Mouse (Mus musculus): ENCODE data around the gene Cd300a. TPM values are rescaled to one million over a fixed set of nuclear protein-coding genes. Genes with fewer than 3 reads are reported as not detected.
A peak's percentile ranks its signal among the peaks of the same experiment; 100 is the strongest.

Cd300a gene
- total RNA-seq, 2 experiments from 2014 or later: 0.50 to 0.66 TPM

DNA sequence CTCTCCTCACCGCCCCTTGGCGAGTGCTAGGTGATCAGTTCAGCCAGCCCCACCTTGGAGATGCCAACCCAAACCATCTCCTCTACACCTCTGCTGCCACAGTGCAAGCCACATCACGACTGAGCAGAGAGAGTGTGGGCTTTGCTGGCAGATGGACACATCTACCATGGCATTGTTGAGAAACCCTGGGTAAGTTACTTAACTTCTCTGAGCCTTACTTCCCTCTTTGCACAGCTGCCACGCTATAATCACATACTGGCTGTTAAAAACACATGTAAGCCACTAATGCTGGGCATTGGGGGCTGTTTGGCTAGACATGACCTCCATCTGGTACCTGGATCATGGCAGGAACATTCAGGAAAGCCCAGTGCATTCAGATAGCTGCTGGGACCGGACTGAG, 41.2 kb downstream of the Cd300a start:
- DNase-seq: no peak
- TF ChIP-seq CTCF (IDR thresholded peaks at IDR 0.05): no peak
- Histone ChIP-seq H3K4me3 (no peak overlapping the region), H3K27ac (no peak overlapping the region)
- intact Hi-C loops (cut with DNase I): no loop called here

DNA sequence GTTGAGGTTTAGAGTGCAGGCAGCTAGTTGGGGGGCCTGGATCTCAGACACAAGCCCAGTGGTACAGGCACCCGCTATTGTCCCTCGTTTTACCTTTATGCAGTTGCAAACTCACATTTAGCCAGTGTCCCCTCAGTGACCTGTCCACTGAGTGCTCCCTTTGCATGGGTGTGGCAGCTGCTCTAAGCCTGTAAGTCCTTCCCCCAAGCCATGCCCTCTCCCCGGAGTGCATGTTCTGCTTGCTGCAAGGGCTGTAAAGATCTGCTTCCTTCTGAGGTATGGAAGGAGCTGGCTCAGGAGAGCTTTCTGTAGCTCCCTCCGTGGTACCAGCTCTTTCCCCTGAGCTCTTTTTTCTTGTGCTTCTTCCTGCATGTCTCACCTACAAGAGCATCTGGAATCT, 43.8 kb downstream of the Cd300a start:
- intact Hi-C loops (cut with DNase I): no loop called here
- H3K27ac ChIP-seq: no peak overlapping the region
- DNase-seq: no peak
- peak overlapping the region; percentile 36 for H3K4me3 ChIP-seq
- TF ChIP-seq CTCF (IDR thresholded peaks at IDR 0.05): no peak

DNA sequence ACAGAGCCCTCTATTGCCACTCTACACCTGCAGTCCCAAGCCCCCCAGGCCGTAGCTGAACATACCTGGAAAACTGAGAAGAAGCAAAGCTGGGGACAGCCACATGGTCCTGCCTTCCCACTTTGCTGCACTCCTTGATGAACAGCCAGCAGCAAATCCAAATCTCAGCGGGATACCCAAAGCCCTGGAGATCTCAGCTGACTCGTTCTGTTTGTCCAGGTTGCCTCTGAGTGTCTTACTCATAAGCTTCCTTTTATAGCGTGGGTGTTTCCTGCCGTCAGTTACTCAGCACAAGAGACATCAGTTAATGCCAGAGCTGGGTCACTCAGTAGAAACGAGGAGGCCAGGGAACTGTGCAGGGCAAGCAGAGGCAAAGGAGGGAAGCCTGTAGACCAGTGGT, 44.3 kb downstream of the Cd300a start, which contains the start of gene Cd300lb:
Gene Cd300lb (minus strand): TSS at position 243 of the 400 bp plus-strand sequence.
- peak within 1 kb of the TSS; percentile 36 for H3K4me3 ChIP-seq
- TF ChIP-seq CTCF (IDR thresholded peaks at IDR 0.05): no peak

More for the DNA sequence above, 44.3 kb downstream of the Cd300a start, which contains the start of gene Cd300lb:
- intact Hi-C loops (cut with DNase I): no loop called here
- H3K27ac ChIP-seq: peak within 1 kb of the TSS; percentile 16; the same call in 1 of the 2 replicates
- DNase-seq: no peak

Other genes with a start within 250 kb of the Cd300a start
- gene Rpl38, start 221.5 kb upstream of the Cd300a start, total RNA-seq (2021): 100 to 1,000 TPM; 544 to 670 TPM
- gene Ttyh2, start 214.6 kb upstream of the Cd300a start, total RNA-seq (2021): 10 to 100 TPM; 15.7 to 17.4 TPM
- under 1 TPM; 0.08 to 0.14 TPM for gene Dnaic2, start 162.6 kb upstream of the Cd300a start, total RNA-seq (2021)
- under 1 TPM; 0.54 to 0.56 TPM for gene Kif19a, start 124.7 kb upstream of the Cd300a start, total RNA-seq (2021)
- gene Btbd17, start 94.1 kb upstream of the Cd300a start, total RNA-seq (2021): not detected
- gene Gpr142, start 91.1 kb upstream of the Cd300a start, total RNA-seq (2021): not detected
- 10 to 100 TPM; 45.4 to 82.1 TPM for gene Gprc5c, start 38.9 kb upstream of the Cd300a start, total RNA-seq (2021)
- under 1 TPM; 0.15 to 0.42 TPM for gene Cd300lb, start 44.3 kb downstream of the Cd300a start, total RNA-seq (2021)
- gene Cd300c, start 79.1 kb downstream of the Cd300a start, total RNA-seq (2021): not detected
- under 1 TPM; 0.13 to 0.22 TPM for gene Cd300ld, start 99.9 kb downstream of the Cd300a start, total RNA-seq (2021)
- gene Cd300c2, start 111.8 kb downstream of the Cd300a start, total RNA-seq (2021): under 1 TPM; 0.28 TPM
- gene Cd300ld2, start 126.2 kb downstream of the Cd300a start, total RNA-seq (2021): not detected
- gene Cd300ld4, start 137.0 kb downstream of the Cd300a start, total RNA-seq (2021): under 1 TPM; 0.73 to 0.92 TPM
- 1 to 10 TPM in 1 of 2 experiments, under 1 TPM in 1; 0.92 to 1.3 TPM for gene Cd300ld5, start 147.7 kb downstream of the Cd300a start, total RNA-seq (2021)
- gene Cd300ld3, start 158.4 kb downstream of the Cd300a start, total RNA-seq (2021): 1 to 10 TPM in 1 of 2 experiments, not detected in 1; 2.0 TPM
- not detected for gene Cd300e, start 172.1 kb downstream of the Cd300a start, total RNA-seq (2021)
- gene Rab37, start 201.4 kb downstream of the Cd300a start, total RNA-seq (2021): under 1 TPM; 0.17 to 0.36 TPM
- under 1 TPM in 1 of 2 experiments, not detected in 1; 0.31 TPM for gene Cd300lf, start 244.0 kb downstream of the Cd300a start, total RNA-seq (2021)